Mouse (Mus musculus) CH12.LX (cell line): ENCODE results near the gene Rbbp8nl. TPM values are rescaled to one million over a fixed set of nuclear protein-coding genes. Genes with fewer than 3 reads are reported as not detected.

ENCODE experiments used
- DNase-seq: peaks from one replicate; pipeline ENCODE4 v3.0.0-alpha.2; 2013; ENCODE audit errors: extremely low read depth
- H3K27ac ChIP-seq: 2 replicates; pipeline ENCODE4 v1.5.1; 2012; ENCODE audit warnings: low read depth, mild to moderate bottlenecking, control low read depth, moderate library complexity; ENCODE audit not compliant: insufficient read depth
- H3K27me3 ChIP-seq: replicated peaks from 2 replicates; pipeline ENCODE3; 2012; ENCODE audit warnings: inconsistent platforms
- H3K36me3 ChIP-seq, 2 experiments: replicated peaks in 1 of 2; 2 replicates each; pipeline versions ENCODE3 to v1.6.1; 2012; ENCODE audit warnings: inconsistent platforms in 1 of 2, low read length in 1 of 2, mild to moderate bottlenecking in 1 of 2, mixed read lengths in 1 of 2, moderate library complexity in 1 of 2; ENCODE audit not compliant: control insufficient read depth in 1 of 2, insufficient read depth in 1 of 2
- H3K4me1 ChIP-seq, 2 experiments: 2 replicates each; pipeline ENCODE4 v1.6.1; 2012; ENCODE audit warnings: inconsistent platforms in 1 of 2, moderate library complexity in 1 of 2; ENCODE audit not compliant: insufficient read depth in 2 of 2, control insufficient read depth in 1 of 2
- H3K4me2 ChIP-seq: 2 replicates; pipeline ENCODE4 v1.6.1; 2012; ENCODE audit warnings: low read depth, mild to moderate bottlenecking, control low read depth; ENCODE audit not compliant: poor library complexity, insufficient read depth, severe bottlenecking
- H3K4me3 ChIP-seq, 3 experiments: fragments of 150-350 bp in 1 of 3; sonication (generic) in 1 of 3; replicated peaks in 1 of 3; 2 replicates each; pipeline versions ENCODE3 to v1.5.1; 2011 to 2012; ENCODE audit warnings: low read depth in 2 of 3, low read length in 2 of 3, mild to moderate bottlenecking in 2 of 3, moderate library complexity in 2 of 3, control low read depth in 1 of 3, improper control_type of control experiment in 1 of 3, inconsistent platforms in 1 of 3, mixed read lengths in 1 of 3; ENCODE audit not compliant: poor library complexity in 1 of 3
- H3K79me2 ChIP-seq: replicated peaks from 2 replicates; pipeline ENCODE4 v1.6.1; 2012; ENCODE audit warnings: mild to moderate bottlenecking, moderate library complexity; ENCODE audit not compliant: control insufficient read depth, poor library complexity, insufficient read depth, severe bottlenecking; ENCODE audit errors: extremely low read depth
- H3K9ac ChIP-seq: 2 replicates; pipeline ENCODE4 v1.6.1; 2012; ENCODE audit warnings: low read depth, mild to moderate bottlenecking, control low read depth, moderate library complexity; ENCODE audit not compliant: insufficient read depth
- H3K9me3 ChIP-seq: replicated peaks from 2 replicates; pipeline ENCODE3; 2012; ENCODE audit warnings: low read length, inconsistent platforms, mixed read lengths
- BHLHE40 ChIP-seq: IDR thresholded peaks from 2 replicates; pipeline ENCODE4 v1.6.1; 2011; ENCODE audit warnings: mild to moderate bottlenecking, low read depth, low read length, improper control_type of control experiment
- CHD1 ChIP-seq: IDR thresholded peaks from 2 replicates; pipeline ENCODE4 v1.6.1; 2012; ENCODE audit warnings: low read depth, low read length, improper control_type of control experiment, inconsistent platforms
- CHD2 ChIP-seq: IDR thresholded peaks from 2 replicates; pipeline ENCODE4 v1.6.1; 2011; ENCODE audit warnings: low read length, improper control_type of control experiment
- CTCF ChIP-seq, 2 experiments: IDR thresholded peaks in 1 of 2; conservative IDR thresholded peaks in 1 of 2; 2 replicates each; pipeline ENCODE4 v1.5.1; 2011 to 2012; ENCODE audit warnings: low read depth in 2 of 2, low read length in 2 of 2, improper control_type of control experiment in 1 of 2, inconsistent platforms in 1 of 2, mild to moderate bottlenecking in 1 of 2, moderate library complexity in 1 of 2
- E2F4 ChIP-seq: IDR thresholded peaks from 2 replicates; pipeline ENCODE4 v1.6.1; 2011; ENCODE audit warnings: low read depth, low read length, improper control_type of control experiment; ENCODE audit not compliant: insufficient replicate concordance
- ELF1 ChIP-seq: IDR thresholded peaks from 2 replicates; pipeline ENCODE4 v1.6.1; 2014; ENCODE audit warnings: low read depth, mild to moderate bottlenecking, inconsistent platforms, low read length, improper control_type of control experiment
- EP300 ChIP-seq: IDR thresholded peaks from 2 replicates; pipeline ENCODE4 v1.6.1; 2011; ENCODE audit warnings: low read length, improper control_type of control experiment
- ETS1 ChIP-seq: conservative IDR thresholded peaks from 2 replicates; pipeline ENCODE4 v1.6.1; 2012; ENCODE audit warnings: low read depth, mild to moderate bottlenecking, inconsistent platforms, low read length, improper control_type of control experiment, moderate library complexity
- GABPA ChIP-seq: IDR thresholded peaks from 2 replicates; pipeline ENCODE4 v1.6.1; 2012; ENCODE audit warnings: low read depth, low read length, improper control_type of control experiment, inconsistent platforms; ENCODE audit not compliant: insufficient replicate concordance
- HCFC1 ChIP-seq: IDR thresholded peaks from 2 replicates; pipeline ENCODE4 v1.6.1; 2012; ENCODE audit warnings: low read depth, mild to moderate bottlenecking, inconsistent platforms, low read length, improper control_type of control experiment
- IRF4 ChIP-seq: IDR thresholded peaks from 2 replicates; pipeline ENCODE4 v1.6.1; 2014; ENCODE audit warnings: low read depth, mild to moderate bottlenecking, inconsistent platforms, low read length, improper control_type of control experiment
- JUN ChIP-seq: IDR thresholded peaks from 2 replicates; pipeline ENCODE4 v1.6.1; 2011; ENCODE audit warnings: low read depth, mild to moderate bottlenecking, low read length, improper control_type of control experiment, moderate library complexity; ENCODE audit not compliant: insufficient read depth
- JUND ChIP-seq: conservative IDR thresholded peaks from 2 replicates; pipeline ENCODE4 v1.6.1; 2011; ENCODE audit warnings: low read depth, low read length, improper control_type of control experiment
- KAT2A ChIP-seq: IDR thresholded peaks from 2 replicates; pipeline ENCODE4 v1.6.1; 2012; ENCODE audit warnings: low read length, improper control_type of control experiment, inconsistent platforms; ENCODE audit not compliant: insufficient replicate concordance
- MAFK ChIP-seq: IDR thresholded peaks from 2 replicates; pipeline ENCODE4 v1.6.1; 2011; ENCODE audit warnings: low read length, improper control_type of control experiment; ENCODE audit not compliant: insufficient replicate concordance
- MAX ChIP-seq: IDR thresholded peaks from 2 replicates; pipeline ENCODE4 v1.6.1; 2011; ENCODE audit warnings: low read length, improper control_type of control experiment
- MAZ ChIP-seq: IDR thresholded peaks from 2 replicates; pipeline ENCODE4 v1.6.1; 2012; ENCODE audit warnings: low read depth, mild to moderate bottlenecking, inconsistent platforms, low read length, improper control_type of control experiment, moderate library complexity
- MEF2A ChIP-seq: IDR thresholded peaks from 2 replicates; pipeline ENCODE4 v1.6.1; 2014; ENCODE audit warnings: low read depth, mild to moderate bottlenecking, inconsistent platforms, low read length, improper control_type of control experiment, borderline replicate concordance
- MXI1 ChIP-seq: IDR thresholded peaks from 2 replicates; pipeline ENCODE4 v1.6.1; 2011; ENCODE audit warnings: mild to moderate bottlenecking, low read depth, low read length, improper control_type of control experiment
- MYC ChIP-seq: IDR thresholded peaks from 2 replicates; pipeline ENCODE4 v1.6.1; 2011; ENCODE audit warnings: low read depth, mild to moderate bottlenecking, improper control_type of control experiment, low read length
- NELFE ChIP-seq: IDR thresholded peaks from 2 replicates; pipeline ENCODE4 v1.6.1; 2011; ENCODE audit warnings: low read depth, low read length, improper control_type of control experiment
- NRF1 ChIP-seq: IDR thresholded peaks from 2 replicates; pipeline ENCODE4 v1.6.1; 2014; ENCODE audit warnings: low read depth, mild to moderate bottlenecking, inconsistent platforms, low read length, improper control_type of control experiment, moderate library complexity
- PAX5 ChIP-seq: IDR thresholded peaks from 2 replicates; pipeline ENCODE4 v1.6.1; 2012; ENCODE audit warnings: low read length, inconsistent platforms, mixed read lengths
- POLR2A ChIP-seq: IDR thresholded peaks from 2 replicates; pipeline ENCODE4 v1.6.1; 2011; ENCODE audit warnings: low read depth, mild to moderate bottlenecking, improper control_type of control experiment, low read length
- POLR2AphosphoS2 ChIP-seq: IDR thresholded peaks from 2 replicates; pipeline ENCODE4 v1.6.1; 2011; ENCODE audit warnings: low read depth, low read length, improper control_type of control experiment
- RAD21 ChIP-seq: IDR thresholded peaks from 2 replicates; pipeline ENCODE4 v1.6.1; 2011; ENCODE audit warnings: low read depth, mild to moderate bottlenecking, low read length, improper control_type of control experiment, moderate library complexity
- RCOR1 ChIP-seq: conservative IDR thresholded peaks from 2 replicates; pipeline ENCODE4 v1.6.1; 2012; ENCODE audit warnings: low read depth, mild to moderate bottlenecking, inconsistent platforms, low read length, improper control_type of control experiment
- SIN3A ChIP-seq: IDR thresholded peaks from 2 replicates; pipeline ENCODE4 v1.6.1; 2012; ENCODE audit warnings: low read length, improper control_type of control experiment, inconsistent platforms
- SMC3 ChIP-seq: IDR thresholded peaks from 2 replicates; pipeline ENCODE4 v1.6.1; 2011; ENCODE audit warnings: low read depth, low read length, improper control_type of control experiment
- TBP ChIP-seq: conservative IDR thresholded peaks from 2 replicates; pipeline ENCODE4 v1.6.1; 2011; ENCODE audit warnings: low read depth, low read length, improper control_type of control experiment
- TCF12 ChIP-seq: IDR thresholded peaks from 2 replicates; pipeline ENCODE4 v1.6.1; 2014; ENCODE audit warnings: low read depth, mild to moderate bottlenecking, inconsistent platforms, low read length, improper control_type of control experiment
- UBTF ChIP-seq: IDR thresholded peaks from 2 replicates; pipeline ENCODE4 v1.6.1; 2012; ENCODE audit warnings: low read depth, mild to moderate bottlenecking, inconsistent platforms, low read length, improper control_type of control experiment, moderate library complexity
- USF1 ChIP-seq: IDR thresholded peaks from 2 replicates; pipeline ENCODE4 v1.6.1; 2014; ENCODE audit warnings: low read depth, mild to moderate bottlenecking, inconsistent platforms, low read length, improper control_type of control experiment
- USF2 ChIP-seq: conservative IDR thresholded peaks from 2 replicates; pipeline ENCODE4 v1.6.1; 2011; ENCODE audit warnings: low read depth, low read length, improper control_type of control experiment
- ZC3H11A ChIP-seq: IDR thresholded peaks from 2 replicates; pipeline ENCODE4 v1.6.1; 2012; ENCODE audit warnings: low read depth, mild to moderate bottlenecking, inconsistent platforms, low read length, improper control_type of control experiment
- ZKSCAN1 ChIP-seq: IDR thresholded peaks from 2 replicates; pipeline ENCODE4 v1.6.1; 2012; ENCODE audit warnings: low read depth, inconsistent platforms, low read length, improper control_type of control experiment, borderline replicate concordance
- ZMIZ1 ChIP-seq: IDR thresholded peaks from 2 replicates; pipeline ENCODE4 v1.6.1; 2012; ENCODE audit warnings: low read depth, mild to moderate bottlenecking, inconsistent platforms, low read length, improper control_type of control experiment
- ZNF384 ChIP-seq: IDR thresholded peaks from 2 replicates; pipeline ENCODE4 v1.6.1; 2012; ENCODE audit warnings: low read depth, low read length, improper control_type of control experiment, inconsistent platforms
- dilution Hi-C: fragments of 300-500 bp; cut with MboI; formaldehyde crosslinking; loops from 2 replicates; pipeline ENCODE4 v1.14.3; 2020; ENCODE audit warnings: low sequenced_read_pairs; ENCODE audit not compliant: extremely low pct_unique_long_range_greater_than_20kb, extremely low pct_ligation_motif_present
- in situ Hi-C: fragments of 300-500 bp; cut with MboI; formaldehyde crosslinking; loops from 3 replicates; pipeline ENCODE4 v1.14.3; 2019; ENCODE audit warnings: low sequenced_read_pairs, low pct_ligation_motif_present, low pct_unique_long_range_greater_than_20kb, mixed read lengths
- polyA plus RNA-seq: library from polyadenylated mRNA; unstranded; fragments of >175 nt; gene quantifications from 2 replicates; pipeline ENCODE4 v1.2.1, GENCODE M21; 2012; ENCODE audit warnings: low read depth; ENCODE audit not compliant: insufficient read length
- total RNA-seq, 2 experiments: library from RNA; depleted of rRNA; stranded (reverse); fragments of 300-350 nt in 1 of 2; fragments of >200 nt in 1 of 2; gene quantifications; 2 replicates each; pipeline ENCODE4 v1.2.3; 2012 to 2014

The Rbbp8nl gene
- total and polyA plus RNA-seq, 3 experiments = not detected

DNA sequence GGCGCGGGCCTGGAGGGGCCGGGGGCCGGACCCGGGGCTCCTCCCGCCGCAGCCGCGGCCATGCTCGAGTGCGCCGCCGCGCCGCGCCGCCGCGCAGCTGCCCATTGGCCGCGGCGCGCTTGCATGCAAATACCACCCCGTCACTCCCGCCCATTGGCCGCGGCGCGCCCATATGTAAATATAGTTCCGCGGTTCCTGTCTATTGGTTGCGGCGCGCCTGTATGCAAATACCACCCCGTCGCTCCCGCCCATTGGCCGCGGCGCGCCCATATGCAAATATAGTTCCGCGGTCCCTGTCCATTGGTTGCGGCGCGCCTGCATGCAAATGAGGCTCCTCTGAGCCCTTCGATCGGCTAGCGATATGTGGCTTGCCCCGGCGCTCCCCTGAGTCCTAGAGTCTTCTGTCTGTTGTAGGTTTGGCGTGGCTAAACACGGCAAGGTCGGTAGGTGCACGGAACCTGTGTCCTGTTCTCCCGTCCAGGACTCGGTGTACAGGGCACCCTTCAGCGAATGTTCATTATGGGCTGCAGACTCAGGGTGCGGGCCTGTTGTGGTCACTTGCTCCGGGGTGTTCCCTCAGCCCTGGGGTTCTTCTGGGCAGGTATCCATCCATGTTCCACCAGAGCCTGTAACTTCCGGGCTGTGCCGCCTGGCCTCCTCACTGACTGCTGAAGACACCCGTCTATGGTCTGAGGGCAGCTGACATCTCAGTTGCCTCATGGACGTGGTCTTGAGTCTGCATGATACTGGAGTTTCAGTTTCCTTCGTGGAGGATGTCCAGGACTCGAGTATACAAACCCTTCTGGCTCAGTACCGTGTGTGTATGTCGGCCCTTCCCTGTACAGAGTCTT, 16.1 kb downstream of the Rbbp8nl start, which contains the start of gene Cables2:
Gene Cables2 (minus strand): TSS at position 103 of the 851 bp plus-strand sequence.
- peaks cover 26 to 53% of the 10 kb centered on the region in 2 experiments for H3K4me1 ChIP-seq
- peak within 1 kb of the TSS; percentile 73 to 81 (median 77) for H3K4me3 ChIP-seq
- dilution Hi-C loops = no loop called here
- peak within 1 kb of the TSS; percentile 6; the same call in 1 of the 2 replicates for H3K27ac ChIP-seq
- peak within 1 kb of the TSS; percentile 52 for H3K4me2 ChIP-seq
- peak within 1 kb of the TSS; percentile 85 for H3K9ac ChIP-seq
- peak; percentile 97 for DNase-seq
- H3K27me3 ChIP-seq = peaks cover 45% of the 10 kb centered on the region
- in situ Hi-C loops = loop anchor here (5.0 to 10.0 kb wide), 2 partner anchors 69 to 301 kb away; no protein-coding TSS in a partner anchor
- TF ChIP-seq CTCF (conservative IDR thresholded peaks at IDR 0.05 in 1 of 2, IDR thresholded peaks at IDR 0.05 in 1 of 2; ENCODE audit: low read depth in 2 of 2, low read length in 2 of 2) (no peak), HCFC1 (peak; percentile 29; the same call in 1 of the 2 replicates), NELFE (no peak), E2F4 (no peak), POLR2AphosphoS2 (no peak), MEF2A (0 out of 2 replicates have a peak, but pooled peaks have one; percentile 5), MAFK (no peak), ELF1 (peak; percentile 57), MAX (no peak), ZC3H11A (no peak), ZNF384 (no peak), GABPA (no peak), KAT2A (no peak), CHD1 (no peak), USF1 (no peak), RCOR1 (no peak), IRF4 (no peak; the same call in 1 of the 2 replicates), JUND (no peak), BHLHE40 (no peak), ZMIZ1 (no peak), MYC (no peak), TBP (no peak), EP300 (peak; percentile 87), USF2 (no peak), JUN (no peak), MXI1 (no peak), RAD21 (no peak), TCF12 (peak; percentile 66), ETS1 (no peak), CHD2 (peak; percentile 79), ZKSCAN1 (no peak), SMC3 (no peak), POLR2A (peak; percentile 59; the same call in 1 of the 2 replicates), PAX5 (no peak), MAZ (no peak), SIN3A (no peak; the same call in 1 of the 2 replicates), UBTF (no peak), NRF1 (peak; percentile 80)
- H3K36me3 ChIP-seq = peaks cover 4 to 10% of the 10 kb centered on the region in 2 experiments
- H3K9me3 ChIP-seq = no peaks in the 10 kb centered on the region
- 0 out of 2 replicates have a peak, but pooled peaks cover 6% of the 10 kb centered on the region for H3K79me2 ChIP-seq
